Mouse (Mus musculus) Muller cell, postnatal 12 days (primary cell): ENCODE results near the gene Skap1.
A peak's percentile ranks its signal among the peaks of the same experiment; 100 is the strongest.
"Not testable (repeated sequence)": the region's sequence is repeated elsewhere in the genome, so short reads cannot be mapped to it uniquely, and the experiment has no call there.

Experiments
- DNase-seq: peaks from one replicate; pipeline ENCODE4 v3.0.0-alpha.2; 2015; ENCODE audit errors: inconsistent ontology term

Gene Skap1

GRCm38 (mm10) chr11:96696168-96696727 is 231.9 kb downstream of the Skap1 start:
- DNase-seq = no peak

- DNase-seq = no peak
Observed at GRCm38 (mm10) chr11:96696842-96697455, 232.6 kb downstream of the Skap1 start.

- no peak for DNase-seq
Observed at GRCm38 (mm10) chr11:96697467-96697866, 233.1 kb downstream of the Skap1 start.

- no peak for DNase-seq
Observed at GRCm38 (mm10) chr11:96703813-96704212, 239.4 kb downstream of the Skap1 start.

- DNase-seq = no peak
Observed at GRCm38 (mm10) chr11:96711268-96711667, 246.9 kb downstream of the Skap1 start.

GRCm38 (mm10) chr11:96711670-96712069 is 247.3 kb downstream of the Skap1 start:
- no peak for DNase-seq

GRCm38 (mm10) chr11:96713210-96714005 is 249.0 kb downstream of the Skap1 start:
- peak; percentile 60 for DNase-seq

GRCm38 (mm10) chr11:96714011-96714410 is 249.6 kb downstream of the Skap1 start:
- no peak for DNase-seq

- not testable (repeated sequence) for DNase-seq
Observed at GRCm38 (mm10) chr11:96715168-96715567, 250.8 kb downstream of the Skap1 start.

- DNase-seq = peak; percentile 67
Observed at GRCm38 (mm10) chr11:96718609-96719008, 254.2 kb downstream of the Skap1 start.

GRCm38 (mm10) chr11:96725833-96726232 is 261.4 kb downstream of the Skap1 start:
- DNase-seq = peak; percentile 65

- no peak for DNase-seq
Observed at GRCm38 (mm10) chr11:96728577-96728976, 264.2 kb downstream of the Skap1 start.

- no peak for DNase-seq
Observed at GRCm38 (mm10) chr11:96729462-96729861, 265.1 kb downstream of the Skap1 start.

- DNase-seq = no peak
Observed at GRCm38 (mm10) chr11:96730327-96730726, 265.9 kb downstream of the Skap1 start.

- DNase-seq = no peak
Observed at GRCm38 (mm10) chr11:96732657-96733056, 268.3 kb downstream of the Skap1 start.

- DNase-seq = peak; percentile 61
Observed at GRCm38 (mm10) chr11:96735908-96736307, 271.5 kb downstream of the Skap1 start.

GRCm38 (mm10) chr11:96736361-96736760 is 272.0 kb downstream of the Skap1 start:
- DNase-seq = no peak

- no peak for DNase-seq
Observed at GRCm38 (mm10) chr11:96737673-96738471, 273.5 kb downstream of the Skap1 start.

GRCm38 (mm10) chr11:96740796-96741195 is 276.4 kb downstream of the Skap1 start:
- no peak for DNase-seq

- DNase-seq = no peak
Observed at GRCm38 (mm10) chr11:96741995-96742394, 277.6 kb downstream of the Skap1 start.

GRCm38 (mm10) chr11:96743000-96743399 is 278.6 kb downstream of the Skap1 start:
- DNase-seq = no peak

GRCm38 (mm10) chr11:96743891-96744290 is 279.5 kb downstream of the Skap1 start:
- no peak for DNase-seq
